Mouse (Mus musculus): Measurements from ENCODE around the gene Numb.

The Numb gene

GRCm38 (mm10) chr12:83852512-83853213 lies 69.1 kb downstream of the Numb start:
- CTCF ChIA-PET = no interaction called here

GRCm38 (mm10) chr12:83850334-83850733 lies 71.4 kb downstream of the Numb start:
- CTCF ChIA-PET = no interaction called here

- CTCF ChIA-PET = interaction anchor here (0.6 kb wide), 1 partner anchor 320 kb away, joined by 3 read pairs; no protein-coding TSS in a partner anchor
Measured at GRCm38 (mm10) chr12:83848595-83849231, 73.0 kb downstream of the Numb start.

- CTCF ChIA-PET = interaction anchor here (0.6 kb wide), 1 partner anchor 321 kb away, joined by 3 read pairs; no protein-coding TSS in a partner anchor
Measured at GRCm38 (mm10) chr12:83847877-83848276, 73.9 kb downstream of the Numb start.

GRCm38 (mm10) chr12:83842678-83843440 lies 78.9 kb downstream of the Numb start:
- CTCF ChIA-PET = interaction anchor here (0.5 kb wide), 1 partner anchor 13 kb away, joined by 4 read pairs; no protein-coding TSS in a partner anchor

GRCm38 (mm10) chr12:83841409-83842190 lies 80.1 kb downstream of the Numb start:
- CTCF ChIA-PET = interaction anchor here (0.5 kb wide), 1 partner anchor 1494 kb away, joined by 3 read pairs; no protein-coding TSS in a partner anchor

GRCm38 (mm10) chr12:83833979-83834378 lies 87.8 kb downstream of the Numb start:
- CTCF ChIA-PET = no interaction called here

- CTCF ChIA-PET = no interaction called here
Measured at GRCm38 (mm10) chr12:83830424-83830823, 91.3 kb downstream of the Numb start.

- CTCF ChIA-PET = interaction anchor here (0.6 kb wide), 1 partner anchor 320 kb away, joined by 6 read pairs; no protein-coding TSS in a partner anchor
Measured at GRCm38 (mm10) chr12:83816616-83817015, 105.1 kb downstream of the Numb start.

GRCm38 (mm10) chr12:83811901-83812300 lies 109.8 kb downstream of the Numb start:
- CTCF ChIA-PET = interaction anchor here (0.7 kb wide), 1 partner anchor 110 kb away, joined by 25 read pairs; no protein-coding TSS in a partner anchor

- CTCF ChIA-PET = no interaction called here
Measured at GRCm38 (mm10) chr12:83803641-83804040, 118.1 kb downstream of the Numb start.

- CTCF ChIA-PET = no interaction called here
Measured at GRCm38 (mm10) chr12:83800943-83801342, 120.8 kb downstream of the Numb start.

GRCm38 (mm10) chr12:83798313-83798712 lies 123.4 kb downstream of the Numb start:
- CTCF ChIA-PET = interaction anchor here (0.6 kb wide), 1 partner anchor 34 kb away, joined by 3 read pairs; no protein-coding TSS in a partner anchor

- CTCF ChIA-PET = no interaction called here
Measured at GRCm38 (mm10) chr12:83795586-83795985, 126.1 kb downstream of the Numb start.

GRCm38 (mm10) chr12:83795051-83795450 lies 126.7 kb downstream of the Numb start:
- CTCF ChIA-PET = no interaction called here

GRCm38 (mm10) chr12:83792706-83793410 lies 128.9 kb downstream of the Numb start:
- CTCF ChIA-PET = no interaction called here

- CTCF ChIA-PET = no interaction called here
Measured at GRCm38 (mm10) chr12:83791737-83792136, 130.0 kb downstream of the Numb start.

GRCm38 (mm10) chr12:83790749-83791148 lies 131.0 kb downstream of the Numb start:
- CTCF ChIA-PET = no interaction called here

- CTCF ChIA-PET = no interaction called here
Measured at GRCm38 (mm10) chr12:83789781-83790140, 132.0 kb downstream of the Numb start.

GRCm38 (mm10) chr12:83789051-83789780 lies 132.5 kb downstream of the Numb start:
- CTCF ChIA-PET = interaction anchor here (0.6 kb wide), 1 partner anchor 1713 kb away, joined by 5 read pairs; no protein-coding TSS in a partner anchor

Data from spleen, embryonic (tissue).